Mouse (Mus musculus): ENCODE measurements around the gene Mpl. TPM values are rescaled to one million over a fixed set of nuclear protein-coding genes. Genes with fewer than 3 reads are reported as not detected.

Mpl gene
- polyA plus RNA-seq, 1 experiment: 10.2 TPM

GRCm38 (mm10) chr4:118401918-118402317, 55.4 kb downstream of the Mpl start:
- WGBS: 84% methylated on average over 5 of the region's 5 CpGs
- Histone ChIP-seq H3K36me3 (ENCODE audit: control insufficient read depth, insufficient read depth, low read length) (peaks cover 36% of the 10 kb centered on the region), H3K27me3 (ENCODE audit: control insufficient read depth, insufficient read depth, low read length) (no peaks in the 10 kb centered on the region), H3K4me3 (ENCODE audit: extremely low read depth, insufficient read depth, insufficient read length) (no peak overlapping the region), H3K4me1 (ENCODE audit: control insufficient read depth, insufficient read depth, insufficient read length) (no peaks in the 10 kb centered on the region), H3K27ac (ENCODE audit: insufficient read depth, low read length) (no peak overlapping the region)
- TF ChIP-seq CTCF (IDR thresholded peaks at IDR 0.05; ENCODE audit: extremely low read depth, insufficient read depth, insufficient read length, insufficient replicate concordance): no peak
- TF ChIP-seq POLR2A (IDR thresholded peaks at IDR 0.05; ENCODE audit: low read depth, low read length): no peak
- DNase-seq (ENCODE audit: low read depth in 1 of 2, low spot score in 2 of 2): no peak

- 86% methylated on average over 3 of the region's 3 CpGs for WGBS
- no peak overlapping the region for H3K4me3 ChIP-seq (ENCODE audit: extremely low read depth, insufficient read depth, insufficient read length)
- H3K4me1 ChIP-seq (ENCODE audit: control insufficient read depth, insufficient read depth, insufficient read length): no peaks in the 10 kb centered on the region
- H3K36me3 ChIP-seq (ENCODE audit: control insufficient read depth, insufficient read depth, low read length): peaks cover 37% of the 10 kb centered on the region
- DNase-seq (ENCODE audit: low read depth in 1 of 2, low spot score in 2 of 2): no peak
- TF ChIP-seq POLR2A (IDR thresholded peaks at IDR 0.05; ENCODE audit: low read depth, low read length) (no peak), CTCF (IDR thresholded peaks at IDR 0.05; ENCODE audit: extremely low read depth, insufficient read depth, insufficient read length, insufficient replicate concordance) (no peak)
- no peak overlapping the region for H3K27ac ChIP-seq (ENCODE audit: insufficient read depth, low read length)
- no peaks in the 10 kb centered on the region for H3K27me3 ChIP-seq (ENCODE audit: control insufficient read depth, insufficient read depth, low read length)
Measured at GRCm38 (mm10) chr4:118401421-118401820, 55.9 kb downstream of the Mpl start.

GRCm38 (mm10) chr4:118398400-118398799, 58.9 kb downstream of the Mpl start:
- no peaks in the 10 kb centered on the region for H3K27me3 ChIP-seq (ENCODE audit: control insufficient read depth, insufficient read depth, low read length)
- no peak overlapping the region for H3K4me3 ChIP-seq (ENCODE audit: extremely low read depth, insufficient read depth, insufficient read length)
- no peak for TF ChIP-seq CTCF (IDR thresholded peaks at IDR 0.05; ENCODE audit: extremely low read depth, insufficient read depth, insufficient read length, insufficient replicate concordance)
- TF ChIP-seq POLR2A (IDR thresholded peaks at IDR 0.05; ENCODE audit: low read depth, low read length): no peak
- no peak overlapping the region for H3K27ac ChIP-seq (ENCODE audit: insufficient read depth, low read length)
- H3K36me3 ChIP-seq (ENCODE audit: control insufficient read depth, insufficient read depth, low read length): peaks cover 47% of the 10 kb centered on the region
- WGBS: 94% methylated on average over 6 of the region's 6 CpGs
- no peaks in the 10 kb centered on the region for H3K4me1 ChIP-seq (ENCODE audit: control insufficient read depth, insufficient read depth, insufficient read length)
- DNase-seq (ENCODE audit: low read depth in 1 of 2, low spot score in 2 of 2): no peak

- WGBS: 91% methylated on average over 3 of the region's 3 CpGs
Measured at GRCm38 (mm10) chr4:118396433-118396832, 60.9 kb downstream of the Mpl start.

GRCm38 (mm10) chr4:118395289-118395688, 62.0 kb downstream of the Mpl start:
- 82% methylated on average over 4 of the region's 4 CpGs for WGBS
- no peak overlapping the region for H3K27ac ChIP-seq (ENCODE audit: insufficient read depth, low read length)
- no peak overlapping the region for H3K4me3 ChIP-seq (ENCODE audit: extremely low read depth, insufficient read depth, insufficient read length)
- H3K36me3 ChIP-seq (ENCODE audit: control insufficient read depth, insufficient read depth, low read length): peaks cover 65% of the 10 kb centered on the region
- no peak for DNase-seq (ENCODE audit: low read depth in 1 of 2, low spot score in 2 of 2)
- H3K27me3 ChIP-seq (ENCODE audit: control insufficient read depth, insufficient read depth, low read length): no peaks in the 10 kb centered on the region
- TF ChIP-seq POLR2A (IDR thresholded peaks at IDR 0.05; ENCODE audit: low read depth, low read length): no peak
- no peak for TF ChIP-seq CTCF (IDR thresholded peaks at IDR 0.05; ENCODE audit: extremely low read depth, insufficient read depth, insufficient read length, insufficient replicate concordance)
- no peaks in the 10 kb centered on the region for H3K4me1 ChIP-seq (ENCODE audit: control insufficient read depth, insufficient read depth, insufficient read length)

More at GRCm38 (mm10) chr4:118396433-118396832, 60.9 kb downstream of the Mpl start:
- no peak for TF ChIP-seq CTCF (IDR thresholded peaks at IDR 0.05; ENCODE audit: extremely low read depth, insufficient read depth, insufficient read length, insufficient replicate concordance)
- TF ChIP-seq POLR2A (IDR thresholded peaks at IDR 0.05; ENCODE audit: low read depth, low read length): no peak
- H3K4me3 ChIP-seq (ENCODE audit: extremely low read depth, insufficient read depth, insufficient read length): no peak overlapping the region
- H3K27ac ChIP-seq (ENCODE audit: insufficient read depth, low read length): no peak overlapping the region
- no peaks in the 10 kb centered on the region for H3K4me1 ChIP-seq (ENCODE audit: control insufficient read depth, insufficient read depth, insufficient read length)
- no peaks in the 10 kb centered on the region for H3K27me3 ChIP-seq (ENCODE audit: control insufficient read depth, insufficient read depth, low read length)
- DNase-seq (ENCODE audit: low read depth in 1 of 2, low spot score in 2 of 2): no peak
- H3K36me3 ChIP-seq (ENCODE audit: control insufficient read depth, insufficient read depth, low read length): peaks cover 57% of the 10 kb centered on the region

GRCm38 (mm10) chr4:118394505-118394904, 62.8 kb downstream of the Mpl start:
- Histone ChIP-seq H3K4me3 (ENCODE audit: extremely low read depth, insufficient read depth, insufficient read length) (no peak overlapping the region), H3K4me1 (ENCODE audit: control insufficient read depth, insufficient read depth, insufficient read length) (no peaks in the 10 kb centered on the region), H3K36me3 (ENCODE audit: control insufficient read depth, insufficient read depth, low read length) (peaks cover 67% of the 10 kb centered on the region), H3K27me3 (ENCODE audit: control insufficient read depth, insufficient read depth, low read length) (no peaks in the 10 kb centered on the region), H3K27ac (ENCODE audit: insufficient read depth, low read length) (no peak overlapping the region)
- 86% methylated on average over 6 of the region's 6 CpGs for WGBS
- TF ChIP-seq CTCF (IDR thresholded peaks at IDR 0.05; ENCODE audit: extremely low read depth, insufficient read depth, insufficient read length, insufficient replicate concordance): no peak
- TF ChIP-seq POLR2A (IDR thresholded peaks at IDR 0.05; ENCODE audit: low read depth, low read length): no peak
- no peak for DNase-seq (ENCODE audit: low read depth in 1 of 2, low spot score in 2 of 2)

Other genes with a start within 250 kb of the Mpl start
- gene Ptprf, start 166.1 kb downstream of the Mpl start, polyA plus RNA-seq (2012; rRNA removed): 10.1 and 11.8 TPM in 2 replicates
- gene Szt2, start 48.2 kb downstream of the Mpl start, polyA plus RNA-seq (2012; rRNA removed): 47.0 and 48.1 TPM in 2 replicates
- gene Med8, start 48.2 kb downstream of the Mpl start, polyA plus RNA-seq (2012; rRNA removed): 18.1 and 21.8 TPM in 2 replicates
- 105 and 130 TPM in 2 replicates for gene Elovl1, start 29.4 kb downstream of the Mpl start, polyA plus RNA-seq (2012; rRNA removed)
- 24.0 and 32.3 TPM in 2 replicates for gene Cdc20, start 20.2 kb downstream of the Mpl start, polyA plus RNA-seq (2012; rRNA removed)
- 28.3 and 31.8 TPM in 2 replicates for gene Tie1, start 32.5 kb upstream of the Mpl start, polyA plus RNA-seq (2012; rRNA removed)
- gene 2610528J11Rik, start 69.5 kb upstream of the Mpl start, polyA plus RNA-seq (2012; rRNA removed): 1.5 and 1.7 TPM in 2 replicates
- 0.54 and 0.79 TPM in 2 replicates for gene Tmem125, start 86.5 kb upstream of the Mpl start, polyA plus RNA-seq (2012; rRNA removed)
- gene Cfap57, start 163.3 kb upstream of the Mpl start, polyA plus RNA-seq (2012; rRNA removed): not detected in 2 replicates
- 17.5 and 18.5 TPM in 2 replicates for gene Ebna1bp2, start 163.3 kb upstream of the Mpl start, polyA plus RNA-seq (2012; rRNA removed)
- gene Olfr62, start 201.4 kb upstream of the Mpl start, polyA plus RNA-seq (2012; rRNA removed): not detected in 2 replicates
- gene Olfr1342, start 235.2 kb upstream of the Mpl start, polyA plus RNA-seq (2012; rRNA removed): 0.18 TPM in 1 of 2 replicates, not detected in the other
- not detected in 2 replicates for gene Olfr1341, start 246.0 kb upstream of the Mpl start, polyA plus RNA-seq (2012; rRNA removed)

All from spleen, adult 2 months (tissue).